Mouse (Mus musculus) stomach, postnatal 0 days (tissue): ENCODE results near the gene Add2.

Experiments used
- CTCF ChIP-seq: IDR thresholded peaks from 2 replicates; pipeline ENCODE4 v1.5.1; 2016; ENCODE audit warnings: antibody characterized with exemption, low read depth, mild to moderate bottlenecking, moderate library complexity
- EP300 ChIP-seq: optimal IDR thresholded peaks from 2 replicates; pipeline ENCODE3; 2016; ENCODE audit warnings: antibody characterized with exemption

GRCm38 (mm10) chr6:85984351-85984750 is 44.1 kb upstream of the Add2 start:
- TF ChIP-seq EP300 (no peak), CTCF (no peak)
